Mouse (Mus musculus) liver, embryonic 13.5 days (tissue): ENCODE data around the gene Lyrm4. TPM values are rescaled to one million over a fixed set of nuclear protein-coding genes. Genes with fewer than 3 reads are reported as not detected.

Source experiments
- ATAC-seq: fragments of 200-750 bp; cut with Nextera tagmentation; 2 replicates; pipeline ENCODE4 v1.8.0; 2017; ENCODE audit warnings: low read depth, mild to moderate bottlenecking, moderate number of reproducible peaks, moderate library complexity
- DNase-seq: peaks from one replicate; pipeline ENCODE4 v3.0.0; 2022
- H3K27ac ChIP-seq: fragments of 300-500 bp; sonication (generic); 2 replicates; pipeline ENCODE4 v1.5.1; 2015; ENCODE audit warnings: moderate library complexity, mild to moderate bottlenecking, inconsistent platforms
- H3K27me3 ChIP-seq: fragments of 300-500 bp; sonication (generic); 2 replicates; pipeline ENCODE4 v1.6.1; 2015; ENCODE audit warnings: mild to moderate bottlenecking, inconsistent platforms
- H3K36me3 ChIP-seq: fragments of 300-500 bp; sonication (generic); 2 replicates; pipeline ENCODE4 v1.6.1; 2015; ENCODE audit warnings: mild to moderate bottlenecking, inconsistent platforms
- H3K4me1 ChIP-seq: fragments of 300-500 bp; sonication (generic); replicated peaks from 2 replicates; pipeline ENCODE4 v1.6.1; 2015; ENCODE audit warnings: inconsistent platforms
- H3K4me2 ChIP-seq: fragments of 300-500 bp; sonication (generic); 2 replicates; pipeline ENCODE4 v1.6.1; 2015; ENCODE audit warnings: inconsistent platforms, mild to moderate bottlenecking, moderate library complexity
- H3K4me3 ChIP-seq: fragments of 300-500 bp; sonication (generic); replicated peaks from 2 replicates; pipeline ENCODE4 v1.5.1; 2015; ENCODE audit warnings: mild to moderate bottlenecking, inconsistent platforms
- H3K9ac ChIP-seq: fragments of 300-500 bp; sonication (generic); 2 replicates; pipeline ENCODE4 v1.6.1; 2015; ENCODE audit warnings: mild to moderate bottlenecking, inconsistent platforms
- H3K9me3 ChIP-seq: fragments of 300-500 bp; sonication (generic); replicated peaks from 2 replicates; pipeline ENCODE4 v1.6.1; 2016; ENCODE audit warnings: inconsistent platforms
- WGBS: fragments of 180-500 bp; shearing (Covaris S2); methylation state at CpG from one replicate; pipeline ENCODE4 v1.1.7; 2015; ENCODE audit not compliant: insufficient replicate concordance; 5-methylcytosine and 5-hydroxymethylcytosine counted together
- polyA plus RNA-seq: library from polyadenylated mRNA; unstranded; fragments of >200 nt; fragmentation: Nextera tagmentation; extraction: Ambion mirVana; gene quantifications from 2 replicates; pipeline ENCODE4 v1.2.1, GENCODE M21; 2015

Gene Lyrm4
- polyA plus RNA-seq, 1 experiment from 2014 or later, result 27.8 TPM

GRCm38 (mm10) chr13:35959391-35960067 is 157.8 kb downstream of the Lyrm4 start:
- DNase-seq, result no peak

GRCm38 (mm10) chr13:35958539-35958938 is 158.8 kb downstream of the Lyrm4 start, which contains the start of gene Ppp1r3g:
Gene Ppp1r3g, plus strand, starts transcription at chr13:35958839.
- no peaks in the 10 kb centered on the region for H3K9me3 ChIP-seq
- no peaks in the 10 kb centered on the region for H3K36me3 ChIP-seq
- DNase-seq (no peak), ATAC-seq (no peak)
- 0 out of 2 replicates have a peak, but pooled peaks cover 5% of the 10 kb centered on the region for H3K4me1 ChIP-seq
- no peak within 1 kb of the TSS for H3K27ac ChIP-seq
- 85% methylated on average over 1 of the region's 1 CpGs for WGBS
- H3K4me2 ChIP-seq, result no peak within 1 kb of the TSS
- H3K4me3 ChIP-seq, result no peak within 1 kb of the TSS
- no peak within 1 kb of the TSS for H3K9ac ChIP-seq
- no peaks in the 10 kb centered on the region for H3K27me3 ChIP-seq

More at GRCm38 (mm10) chr13:35959391-35960067, 157.8 kb downstream of the Lyrm4 start:
- Histone ChIP-seq H3K9me3 (no peaks in the 10 kb centered on the region), H3K36me3 (no peaks in the 10 kb centered on the region), H3K4me1 (0 out of 2 replicates have a peak, but pooled peaks cover 3% of the 10 kb centered on the region), H3K27ac (no peak overlapping the region), H3K4me3 (no peak overlapping the region), H3K4me2 (no peak overlapping the region), H3K9ac (no peak overlapping the region), H3K27me3 (no peaks in the 10 kb centered on the region)
- WGBS, result 60% methylated on average over 12 of the region's 12 CpGs
- peak; percentile 73 for ATAC-seq

DNA sequence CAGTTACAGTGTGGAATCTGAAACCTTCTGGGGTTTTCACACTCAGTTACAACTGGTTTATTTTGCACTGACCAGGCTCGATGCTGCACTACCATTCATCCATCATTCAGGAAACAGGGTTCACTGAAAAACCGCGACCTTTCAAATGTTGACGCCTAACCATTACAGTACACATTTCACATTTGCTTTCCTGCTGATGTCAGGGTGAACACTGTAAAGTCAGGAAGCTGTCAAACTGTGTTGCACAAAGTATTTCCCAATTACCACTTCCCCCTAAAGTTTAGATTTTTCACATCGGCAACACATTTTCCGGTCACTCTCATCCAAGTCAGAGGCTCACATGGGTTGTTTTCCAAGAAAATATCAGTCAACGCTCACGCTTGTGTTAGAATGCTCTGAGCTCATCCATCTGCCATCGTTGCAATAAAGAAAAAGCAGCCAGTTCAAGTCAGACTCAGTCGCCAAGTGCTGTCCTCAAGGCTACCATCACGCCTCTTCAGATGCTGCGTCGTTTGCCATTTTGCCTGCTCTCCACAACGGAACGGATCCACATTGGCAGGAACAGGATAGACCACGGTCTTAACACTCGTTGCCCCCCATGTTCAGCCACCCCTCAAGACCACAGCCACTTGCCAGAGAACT is 167.4 kb downstream of the Lyrm4 start:
- ATAC-seq (no peak), DNase-seq (no peak)
- no peak overlapping the region for H3K27ac ChIP-seq
- H3K4me2 ChIP-seq, result no peak overlapping the region
- H3K4me1 ChIP-seq, result 0 out of 2 replicates have a peak, but pooled peaks cover 2% of the 10 kb centered on the region
- H3K36me3 ChIP-seq, result no peaks in the 10 kb centered on the region
- no peak overlapping the region for H3K4me3 ChIP-seq
- 52% methylated on average over 17 of the region's 17 CpGs for WGBS
- H3K9me3 ChIP-seq, result no peaks in the 10 kb centered on the region
- no peaks in the 10 kb centered on the region for H3K27me3 ChIP-seq
- H3K9ac ChIP-seq, result no peak overlapping the region

GRCm38 (mm10) chr13:35947354-35948000 is 169.8 kb downstream of the Lyrm4 start:
- Histone ChIP-seq H3K27me3 (no peaks in the 10 kb centered on the region), H3K4me1 (no peaks in the 10 kb centered on the region), H3K4me2 (no peak overlapping the region), H3K9me3 (no peaks in the 10 kb centered on the region), H3K27ac (no peak overlapping the region), H3K36me3 (no peaks in the 10 kb centered on the region), H3K9ac (no peak overlapping the region), H3K4me3 (no peak overlapping the region)
- WGBS, result 18% methylated on average over 14 of the region's 14 CpGs
- no peak for ATAC-seq
- DNase-seq, result peak; percentile 46

- no peak for ATAC-seq
- Histone ChIP-seq H3K4me2 (no peak overlapping the region), H3K27ac (no peak overlapping the region), H3K36me3 (no peaks in the 10 kb centered on the region), H3K27me3 (no peaks in the 10 kb centered on the region), H3K9me3 (no peaks in the 10 kb centered on the region), H3K9ac (no peak overlapping the region), H3K4me3 (no peak overlapping the region), H3K4me1 (no peaks in the 10 kb centered on the region)
- 55% methylated on average over 20 of the region's 20 CpGs for WGBS
- DNase-seq, result no peak
These were observed 170.5 kb downstream of the Lyrm4 start for GRCm38 (mm10) chr13:35946659-35947353.

DNA sequence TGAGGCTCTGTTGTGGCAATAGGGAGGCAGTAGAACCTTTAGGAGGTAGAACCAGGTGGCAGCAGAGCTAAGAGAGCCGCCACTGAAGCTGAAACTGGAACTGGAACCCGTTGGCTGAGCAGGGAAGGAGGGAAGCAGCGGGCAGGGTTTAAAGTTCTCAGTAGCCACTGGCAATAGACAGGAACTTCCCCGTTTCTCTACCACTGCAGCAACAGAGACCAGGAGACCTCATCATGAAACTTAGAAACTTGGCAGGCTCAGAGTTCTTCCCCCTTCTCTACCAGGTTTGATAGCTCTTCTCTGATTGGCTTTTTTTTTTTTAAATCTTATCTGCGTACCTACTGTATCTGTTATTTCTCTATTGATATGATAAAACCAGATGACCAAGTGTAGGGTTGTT is 176.4 kb downstream of the Lyrm4 start:
- H3K27ac ChIP-seq, result no peak overlapping the region
- no peaks in the 10 kb centered on the region for H3K27me3 ChIP-seq
- no peak overlapping the region for H3K4me2 ChIP-seq
- 30% methylated on average over 5 of the region's 5 CpGs for WGBS
- H3K9me3 ChIP-seq, result no peaks in the 10 kb centered on the region
- H3K4me1 ChIP-seq, result no peaks in the 10 kb centered on the region
- no peak overlapping the region for H3K9ac ChIP-seq
- H3K36me3 ChIP-seq, result no peaks in the 10 kb centered on the region
- ATAC-seq (no peak), DNase-seq (no peak)
- no peak overlapping the region for H3K4me3 ChIP-seq

DNA sequence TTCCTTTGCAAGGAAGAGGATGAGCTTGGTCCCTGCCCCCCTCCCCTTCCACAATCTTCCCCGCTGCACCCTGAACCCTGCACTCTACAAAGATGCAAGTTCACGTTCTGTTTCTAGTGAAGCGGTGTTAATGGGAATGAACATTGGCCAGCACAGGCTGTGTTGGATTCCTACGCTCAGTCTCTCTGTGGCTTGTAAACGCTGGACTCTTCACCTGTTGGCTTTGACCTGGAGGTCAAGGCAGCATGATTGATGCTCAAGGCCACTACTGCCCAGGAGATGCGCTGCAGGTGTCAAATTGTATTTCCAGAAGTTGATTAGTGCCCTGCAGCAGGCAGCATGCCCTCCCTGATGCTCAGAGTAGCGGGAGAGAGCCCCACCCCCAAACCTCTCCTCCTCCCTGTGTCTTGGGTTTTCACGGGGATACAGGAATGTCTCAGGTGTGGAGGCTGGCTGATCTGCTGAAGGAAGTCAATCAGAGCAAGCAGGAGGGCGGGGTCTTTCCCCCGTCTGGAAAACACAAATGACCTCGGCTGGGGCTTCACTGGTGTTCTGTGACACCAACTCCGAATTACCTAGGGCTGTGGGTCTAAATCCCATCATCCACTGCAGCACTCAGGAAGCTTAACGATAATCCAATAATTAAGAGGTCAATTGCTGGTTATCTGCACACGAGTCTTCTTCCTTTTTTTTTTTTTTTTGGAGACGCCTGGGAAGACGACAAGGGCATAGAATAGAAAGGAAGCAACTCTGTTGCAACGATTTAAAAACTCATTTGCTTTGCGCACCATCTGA is 177.3 kb downstream of the Lyrm4 start:
- H3K4me2 ChIP-seq, result no peak overlapping the region
- no peaks in the 10 kb centered on the region for H3K36me3 ChIP-seq
- H3K4me1 ChIP-seq, result no peaks in the 10 kb centered on the region
- no peaks in the 10 kb centered on the region for H3K9me3 ChIP-seq
- no peak overlapping the region for H3K9ac ChIP-seq
- no peak overlapping the region for H3K4me3 ChIP-seq
- no peak overlapping the region for H3K27ac ChIP-seq
- DNase-seq (no peak), ATAC-seq (no peak)
- H3K27me3 ChIP-seq, result no peaks in the 10 kb centered on the region
- 46% methylated on average over 18 of the region's 18 CpGs for WGBS

GRCm38 (mm10) chr13:35937991-35938390 is 179.3 kb downstream of the Lyrm4 start:
- no peak for DNase-seq
- H3K36me3 ChIP-seq, result no peaks in the 10 kb centered on the region
- H3K4me3 ChIP-seq, result no peak overlapping the region
- no peak overlapping the region for H3K9ac ChIP-seq
- H3K27me3 ChIP-seq, result no peaks in the 10 kb centered on the region
- no peak overlapping the region for H3K27ac ChIP-seq
- no peaks in the 10 kb centered on the region for H3K9me3 ChIP-seq
- 68% methylated on average over 2 of the region's 2 CpGs for WGBS
- no peak overlapping the region for H3K4me2 ChIP-seq
- no peaks in the 10 kb centered on the region for H3K4me1 ChIP-seq
- no peak for ATAC-seq
